ENCODE assay signal across 11 mouse cellular contexts in the genomic region with DNA sequence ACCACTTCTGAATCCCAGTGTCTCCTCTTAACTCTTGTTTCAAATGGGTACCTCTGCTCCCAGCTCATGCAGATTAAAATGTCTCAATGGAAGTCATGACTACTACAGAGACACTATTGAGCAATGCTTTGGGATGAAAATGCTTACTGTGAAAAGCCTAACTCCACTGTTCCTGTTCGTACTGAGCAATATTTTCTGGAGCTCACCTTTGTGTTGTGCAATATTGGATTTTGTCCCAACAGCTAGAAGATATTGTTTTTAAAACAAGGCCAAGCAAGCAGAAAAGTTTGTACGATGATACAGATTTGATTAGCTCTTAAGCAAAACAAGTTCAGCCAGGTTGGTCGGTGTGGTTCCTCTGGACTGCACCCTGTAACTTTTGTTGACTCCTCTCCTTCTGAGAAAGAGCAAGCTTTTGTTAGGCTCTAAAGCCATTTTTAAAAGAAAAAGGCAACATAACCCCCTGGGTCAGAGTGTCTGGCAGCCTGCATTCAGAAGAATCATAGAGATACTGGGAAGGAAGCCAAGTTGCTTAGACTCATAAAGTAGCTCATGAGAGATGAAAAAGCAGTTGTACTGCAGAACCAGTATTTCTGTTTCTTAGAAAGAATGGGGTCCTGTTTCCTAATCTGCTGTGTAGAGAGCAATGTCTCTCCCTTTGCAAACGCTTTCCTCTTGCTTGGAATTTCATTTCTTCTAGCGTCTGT.
DNase-seq lines count a peak whose midpoint lies in the region; ATAC-seq lines count a peak whose summit lies in the region.
"Had no signal": no experiment of that assay in that cellular context is flagged by ENCODE, and none has a peak within 500 bp of the region (broad histone marks: within the 10 kb centered on the region; RNA-seq: fewer than 3 reads in every experiment).

No protein-coding gene starts in this region.

- H3K9ac ChIP-seq in forebrain, embryonic 13.5 days = no peak overlapping the region
- H3K9ac ChIP-seq in forebrain, embryonic 12.5 days = no peak overlapping the region
- H3K9ac ChIP-seq in midbrain, embryonic 13.5 days (replicated peaks) = no peak overlapping the region
- H3K9ac ChIP-seq in midbrain, embryonic 11.5 days (ENCODE audit: low read length) = no peak overlapping the region
- H3K9ac ChIP-seq in kidney, embryonic 16.5 days (replicated peaks; ENCODE audit: low read length) = no peak overlapping the region
- H3K9ac ChIP-seq: heart, embryonic 15.5 days; midbrain, embryonic 12.5 days had no signal

- ATAC-seq in forebrain, embryonic 13.5 days = peak; percentile 27; the same call in 1 of the 2 replicates
- ATAC-seq in forebrain, embryonic 12.5 days (ENCODE audit: low FRiP score) = no peak
- peak; percentile 53 for ATAC-seq in midbrain, embryonic 13.5 days
- ATAC-seq in midbrain, embryonic 11.5 days (ENCODE audit: low FRiP score) = no peak
- ATAC-seq in kidney, embryonic 16.5 days (ENCODE audit: low FRiP score, low TSS enrichment) = peak; percentile 46; the same call in 1 of the 2 replicates

- H3K4me3 ChIP-seq in forebrain, embryonic 13.5 days = no peak overlapping the region
- H3K4me3 ChIP-seq in forebrain, embryonic 12.5 days (replicated peaks) = no peak overlapping the region
- no peak overlapping the region for H3K4me3 ChIP-seq in midbrain, embryonic 13.5 days (replicated peaks)
- no peak overlapping the region for H3K4me3 ChIP-seq in midbrain, embryonic 11.5 days (ENCODE audit: low read depth, low read length)
- no peak overlapping the region for H3K4me3 ChIP-seq in kidney, embryonic 16.5 days (ENCODE audit: low read length)
- H3K4me3 ChIP-seq: heart, embryonic 15.5 days; midbrain, embryonic 12.5 days had no signal

- WGBS in forebrain, embryonic 13.5 days = 48% methylated on average over 5 of the region's 5 CpGs
- 69% methylated on average over 5 of the region's 5 CpGs for WGBS in forebrain, embryonic 12.5 days
- 50% methylated on average over 5 of the region's 5 CpGs for WGBS in midbrain, embryonic 13.5 days
- 77% methylated on average over 5 of the region's 5 CpGs for WGBS in midbrain, embryonic 11.5 days
- WGBS in kidney, embryonic 16.5 days = 55% methylated on average over 5 of the region's 5 CpGs

- peaks cover 8% of the 10 kb centered on the region for H3K4me1 ChIP-seq in forebrain, embryonic 13.5 days
- H3K4me1 ChIP-seq in forebrain, embryonic 12.5 days = 0 out of 2 replicates have a peak, but pooled peaks cover 7% of the 10 kb centered on the region
- 0 out of 2 replicates have a peak, but pooled peaks cover 5% of the 10 kb centered on the region for H3K4me1 ChIP-seq in midbrain, embryonic 13.5 days (replicated peaks)
- H3K4me1 ChIP-seq in midbrain, embryonic 11.5 days (ENCODE audit: control insufficient read depth, insufficient read depth, low read length) = no peaks in the 10 kb centered on the region
- peaks cover 8% of the 10 kb centered on the region; the same call in 1 of the 2 replicates for H3K4me1 ChIP-seq in kidney, embryonic 16.5 days (ENCODE audit: insufficient read depth, low read length)
- H3K4me1 ChIP-seq: heart, embryonic 15.5 days had no signal

- no peak for DNase-seq in midbrain, embryonic 11.5 days (ENCODE audit: low spot score, missing footprints)
- peak; percentile 2 for DNase-seq in skeletal muscle tissue, adult 2 months (ENCODE audit: low read depth, low spot score)
- DNase-seq in spleen, postnatal 10 days (ENCODE audit: low spot score in 2 of 2) = no peak
- no peak for DNase-seq in cerebellum, adult 11 months
- DNase-seq: cerebellum, adult 11-12 months had no signal

- H3K4me2 ChIP-seq in forebrain, embryonic 13.5 days = no peak overlapping the region
- no peak overlapping the region for H3K4me2 ChIP-seq in forebrain, embryonic 12.5 days
- no peak overlapping the region for H3K4me2 ChIP-seq in midbrain, embryonic 13.5 days (replicated peaks)
- no peak overlapping the region for H3K4me2 ChIP-seq in midbrain, embryonic 11.5 days
- H3K4me2 ChIP-seq in kidney, embryonic 16.5 days (replicated peaks; ENCODE audit: low read depth, low read length) = no peak overlapping the region
- H3K4me2 ChIP-seq: heart, embryonic 15.5 days; midbrain, embryonic 12.5 days had no signal

- no peaks in the 10 kb centered on the region for H3K9me3 ChIP-seq in forebrain, embryonic 13.5 days (replicated peaks)
- no peaks in the 10 kb centered on the region for H3K9me3 ChIP-seq in forebrain, embryonic 12.5 days
- H3K9me3 ChIP-seq in midbrain, embryonic 13.5 days = no peaks in the 10 kb centered on the region
- no peaks in the 10 kb centered on the region for H3K9me3 ChIP-seq in midbrain, embryonic 11.5 days (ENCODE audit: control insufficient read depth, low read length)
- no peaks in the 10 kb centered on the region for H3K9me3 ChIP-seq in kidney, embryonic 16.5 days (ENCODE audit: low read length)
- H3K9me3 ChIP-seq: heart, embryonic 15.5 days; midbrain, embryonic 12.5 days had no signal

- H3K27me3 ChIP-seq in forebrain, embryonic 13.5 days = no peaks in the 10 kb centered on the region
- H3K27me3 ChIP-seq in forebrain, embryonic 12.5 days = no peaks in the 10 kb centered on the region
- no peaks in the 10 kb centered on the region for H3K27me3 ChIP-seq in midbrain, embryonic 13.5 days
- H3K27me3 ChIP-seq in midbrain, embryonic 11.5 days (ENCODE audit: control insufficient read depth, insufficient read depth, low read length) = no peaks in the 10 kb centered on the region
- H3K27me3 ChIP-seq in kidney, embryonic 16.5 days (ENCODE audit: insufficient read depth, low read length) = no peaks in the 10 kb centered on the region
- H3K27me3 ChIP-seq: heart, embryonic 15.5 days; midbrain, embryonic 12.5 days had no signal

- no peak overlapping the region for H3K27ac ChIP-seq in forebrain, embryonic 13.5 days
- no peak overlapping the region for H3K27ac ChIP-seq in forebrain, embryonic 12.5 days
- H3K27ac ChIP-seq in midbrain, embryonic 13.5 days = 0 out of 2 replicates have a peak overlapping the region, but pooled peaks have one; percentile 5
- H3K27ac ChIP-seq in midbrain, embryonic 11.5 days (ENCODE audit: low read depth, low read length) = no peak overlapping the region
- H3K27ac ChIP-seq in kidney, embryonic 16.5 days (ENCODE audit: low read length) = peak overlapping the region; percentile 81
- H3K27ac ChIP-seq: heart, embryonic 15.5 days; midbrain, embryonic 12.5 days had no signal

- no peaks in the 10 kb centered on the region for H3K36me3 ChIP-seq in forebrain, embryonic 13.5 days (ENCODE audit: poor library complexity, severe bottlenecking)
- no peaks in the 10 kb centered on the region for H3K36me3 ChIP-seq in forebrain, embryonic 12.5 days (replicated peaks)
- H3K36me3 ChIP-seq in midbrain, embryonic 13.5 days = no peaks in the 10 kb centered on the region
- H3K36me3 ChIP-seq in midbrain, embryonic 11.5 days (ENCODE audit: control insufficient read depth, insufficient read depth, low read length) = no peaks in the 10 kb centered on the region
- H3K36me3 ChIP-seq in kidney, embryonic 16.5 days (ENCODE audit: insufficient read depth, low read length) = no peaks in the 10 kb centered on the region
- H3K36me3 ChIP-seq: heart, embryonic 15.5 days; midbrain, embryonic 12.5 days had no signal

Comparison
In these comparisons a context has a peak if more than half of its experiments do, and no peak if none do; other contexts are left out.
1. ATAC-seq: peak in forebrain, embryonic 13.5 days (single experiment), midbrain, embryonic 13.5 days (single experiment) and kidney, embryonic 16.5 days (single experiment); none in forebrain, embryonic 12.5 days (single experiment) and midbrain, embryonic 11.5 days (single experiment).
2. H3K27ac ChIP-seq: peak in midbrain, embryonic 13.5 days (single experiment) and kidney, embryonic 16.5 days (single experiment); none in forebrain, embryonic 13.5 days (single experiment), forebrain, embryonic 12.5 days (single experiment) and midbrain, embryonic 11.5 days (single experiment).